Mouse (Mus musculus) neural tube, embryonic 14.5 days (tissue): ENCODE data around the gene Olfr1497. TPM values are rescaled to one million over a fixed set of nuclear protein-coding genes. Genes with fewer than 3 reads are reported as not detected.
"Not testable (repeated sequence)": the region's sequence is repeated elsewhere in the genome, so short reads cannot be mapped to it uniquely, and the experiment has no call there.

Experiments used
- ATAC-seq: fragments of 200-750 bp; cut with Nextera tagmentation; 2 replicates; pipeline ENCODE4 v1.8.0; 2017; ENCODE audit warnings: low read depth, mild to moderate bottlenecking, moderate TSS enrichment, moderate library complexity
- H3K27ac ChIP-seq: fragments of 300-500 bp; sonication (generic); 2 replicates; pipeline ENCODE4 v1.5.1; 2014; ENCODE audit warnings: low read depth, mild to moderate bottlenecking, control low read depth, low read length, moderate library complexity, mixed read lengths
- H3K27me3 ChIP-seq: fragments of 300-500 bp; sonication (generic); 2 replicates; pipeline ENCODE4 v1.6.1; 2014; ENCODE audit warnings: low read length; ENCODE audit not compliant: control insufficient read depth, insufficient read depth
- H3K36me3 ChIP-seq: fragments of 300-500 bp; sonication (generic); 2 replicates; pipeline ENCODE4 v1.6.1; 2014; ENCODE audit warnings: low read length, mixed read lengths; ENCODE audit not compliant: control insufficient read depth, insufficient read depth
- H3K4me1 ChIP-seq: fragments of 300-500 bp; sonication (generic); 2 replicates; pipeline ENCODE4 v1.6.1; 2014; ENCODE audit warnings: low read length; ENCODE audit not compliant: control insufficient read depth, insufficient read depth
- H3K4me2 ChIP-seq: fragments of 300-500 bp; sonication (generic); 2 replicates; pipeline ENCODE4 v1.6.1; 2014; ENCODE audit warnings: mild to moderate bottlenecking, low read depth, low read length, control low read depth
- H3K4me3 ChIP-seq: fragments of 300-500 bp; sonication (generic); 2 replicates; pipeline ENCODE4 v1.5.1; 2014; ENCODE audit warnings: low read depth, low read length, control low read depth, mixed read lengths
- H3K9ac ChIP-seq: fragments of 300-500 bp; sonication (generic); replicated peaks from 2 replicates; pipeline ENCODE4 v1.6.1; 2014; ENCODE audit warnings: low read depth, mild to moderate bottlenecking, control low read depth, low read length, mixed read lengths
- H3K9me3 ChIP-seq: fragments of 300-500 bp; sonication (generic); 2 replicates; pipeline ENCODE4 v1.6.1; 2016; ENCODE audit warnings: low read length; ENCODE audit not compliant: control insufficient read depth
- WGBS: fragments of 180-500 bp; shearing (Covaris S2); extraction: QIAGEN DNeasy Blood & Tissue Kit; methylation state at CpG from one replicate; pipeline ENCODE4 v1.1.7; 2014; 5-methylcytosine and 5-hydroxymethylcytosine counted together
- polyA plus RNA-seq: library from polyadenylated mRNA; unstranded; fragments of >200 nt; fragmentation: Nextera tagmentation; extraction: Ambion mirVana; gene quantifications from 2 replicates; pipeline ENCODE4 v1.2.1, GENCODE M21; 2014

The Olfr1497 gene
- polyA plus RNA-seq, result not detected in 2 replicates

GRCm38 (mm10) chr19:13798102-13798501 is at the start of gene Olfr1497:
Gene Olfr1497, minus strand, starts transcription at chr19:13798202.
- Histone ChIP-seq H3K9me3 (no peaks in the 10 kb centered on the region), H3K4me2 (no peak within 1 kb of the TSS), H3K4me1 (no peaks in the 10 kb centered on the region), H3K9ac (no peak within 1 kb of the TSS), H3K4me3 (no peak within 1 kb of the TSS), H3K27me3 (no peaks in the 10 kb centered on the region), H3K27ac (no peak within 1 kb of the TSS), H3K36me3 (no peaks in the 10 kb centered on the region)
- no peak for ATAC-seq

DNA sequence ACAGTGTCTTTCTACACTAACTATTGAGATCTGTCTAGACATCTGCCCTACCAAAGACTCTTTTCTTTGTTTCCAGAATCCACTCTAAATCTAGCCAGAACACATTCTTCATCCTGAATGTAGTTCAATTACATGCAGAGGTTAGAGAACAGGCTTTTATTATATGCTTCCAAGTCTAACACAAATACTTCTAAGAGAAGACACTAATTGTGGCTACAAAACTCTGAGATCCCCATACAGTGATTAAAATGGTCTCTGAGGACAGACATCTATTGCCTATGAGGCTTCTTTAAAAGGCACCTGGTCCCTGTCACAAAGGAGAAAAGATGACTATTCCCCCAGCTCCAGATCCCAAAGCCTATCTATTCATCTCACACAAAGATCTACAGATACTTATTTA is 32.4 kb upstream of the Olfr1497 start, which contains the start of gene Olfr1500:
Gene Olfr1500 (minus strand): TSS at position 101 of the 400 bp plus-strand sequence.
- Histone ChIP-seq H3K36me3 (no peaks in the 10 kb centered on the region), H3K27ac (no peak within 1 kb of the TSS), H3K9me3 (no peaks in the 10 kb centered on the region), H3K4me2 (no peak within 1 kb of the TSS), H3K4me3 (no peak within 1 kb of the TSS), H3K27me3 (no peaks in the 10 kb centered on the region), H3K9ac (no peak within 1 kb of the TSS), H3K4me1 (no peaks in the 10 kb centered on the region)
- no peak for ATAC-seq

DNA sequence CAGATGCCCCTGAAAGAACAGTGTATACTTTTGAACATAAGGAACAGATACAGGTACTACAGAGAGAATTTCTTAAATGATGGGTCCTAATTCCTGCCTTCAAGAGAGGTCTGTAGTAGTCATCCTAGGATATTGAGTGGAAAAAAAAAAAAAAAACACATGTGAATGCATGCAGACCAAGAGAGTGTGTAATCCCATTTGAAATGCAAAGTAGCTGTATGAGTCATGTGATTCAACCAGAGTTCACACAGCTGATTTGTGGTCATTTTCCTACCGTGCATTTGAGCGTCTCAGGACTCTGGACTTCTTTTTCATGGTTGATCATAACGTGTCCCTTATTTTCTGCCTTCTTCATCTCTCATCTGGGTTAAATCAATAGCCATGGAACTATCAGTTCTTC is 30.4 kb upstream of the Olfr1497 start:
- H3K4me3 ChIP-seq, result no peak overlapping the region
- H3K36me3 ChIP-seq, result no peaks in the 10 kb centered on the region
- 77% methylated on average over 3 of the region's 3 CpGs for WGBS
- ATAC-seq, result no peak
- no peaks in the 10 kb centered on the region for H3K9me3 ChIP-seq
- H3K9ac ChIP-seq, result no peak overlapping the region
- H3K27me3 ChIP-seq, result no peaks in the 10 kb centered on the region
- H3K4me2 ChIP-seq, result no peak overlapping the region
- H3K4me1 ChIP-seq, result no peaks in the 10 kb centered on the region
- no peak overlapping the region for H3K27ac ChIP-seq

- no peak overlapping the region for H3K4me2 ChIP-seq
- no peak overlapping the region for H3K4me3 ChIP-seq
- no peaks in the 10 kb centered on the region for H3K36me3 ChIP-seq
- no peaks in the 10 kb centered on the region for H3K27me3 ChIP-seq
- no peaks in the 10 kb centered on the region for H3K9me3 ChIP-seq
- no peak overlapping the region for H3K9ac ChIP-seq
- no peaks in the 10 kb centered on the region for H3K4me1 ChIP-seq
- no peak for ATAC-seq
- H3K27ac ChIP-seq, result no peak overlapping the region
- 67% methylated on average over 5 of the region's 5 CpGs for WGBS
Observed at GRCm38 (mm10) chr19:13820847-13821246, 22.8 kb upstream of the Olfr1497 start.

DNA sequence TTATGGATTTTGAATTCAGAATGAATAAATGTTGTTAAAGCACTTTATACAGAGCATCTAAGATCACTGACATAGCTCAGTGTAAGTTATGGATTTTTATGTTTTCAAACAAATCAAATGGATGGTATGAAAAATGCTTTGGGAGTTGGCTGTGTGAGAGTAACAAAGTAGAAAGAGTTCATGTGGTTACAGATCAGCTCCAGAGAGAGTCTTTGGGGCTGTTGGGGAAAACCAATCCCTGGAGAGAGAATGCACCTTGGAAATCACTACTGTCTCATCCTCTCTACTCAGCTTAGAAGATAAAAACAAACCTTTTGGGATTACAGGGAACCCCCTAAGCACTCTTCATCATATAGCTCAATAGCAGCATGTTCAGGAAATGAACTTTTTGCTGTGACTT is 21.3 kb upstream of the Olfr1497 start, which contains the start of gene Olfr1499:
Gene Olfr1499 (minus strand): TSS at position 101 of the 400 bp plus-strand sequence.
- no peak within 1 kb of the TSS for H3K27ac ChIP-seq
- H3K9ac ChIP-seq, result no peak within 1 kb of the TSS
- no peaks in the 10 kb centered on the region for H3K9me3 ChIP-seq
- no peak within 1 kb of the TSS for H3K4me2 ChIP-seq
- H3K36me3 ChIP-seq, result no peaks in the 10 kb centered on the region
- no peak for ATAC-seq
- no peaks in the 10 kb centered on the region for H3K27me3 ChIP-seq
- H3K4me1 ChIP-seq, result no peaks in the 10 kb centered on the region
- H3K4me3 ChIP-seq, result no peak within 1 kb of the TSS

GRCm38 (mm10) chr19:13818827-13819226 is 20.8 kb upstream of the Olfr1497 start:
- WGBS, result 33% methylated on average over 5 of the region's 5 CpGs
- no peaks in the 10 kb centered on the region for H3K9me3 ChIP-seq
- no peak overlapping the region for H3K9ac ChIP-seq
- no peak for ATAC-seq
- H3K27ac ChIP-seq, result no peak overlapping the region
- no peak overlapping the region for H3K4me2 ChIP-seq
- H3K4me3 ChIP-seq, result no peak overlapping the region
- no peaks in the 10 kb centered on the region for H3K4me1 ChIP-seq
- no peaks in the 10 kb centered on the region for H3K27me3 ChIP-seq
- no peaks in the 10 kb centered on the region for H3K36me3 ChIP-seq

GRCm38 (mm10) chr19:13812823-13813222 is 14.8 kb upstream of the Olfr1497 start:
- H3K9me3 ChIP-seq, result no peaks in the 10 kb centered on the region
- H3K9ac ChIP-seq, result no peak overlapping the region
- H3K27me3 ChIP-seq, result no peaks in the 10 kb centered on the region
- H3K27ac ChIP-seq, result no peak overlapping the region
- H3K4me1 ChIP-seq, result no peaks in the 10 kb centered on the region
- WGBS, result 56% methylated on average over 2 of the region's 2 CpGs
- no peak for ATAC-seq
- H3K4me3 ChIP-seq, result no peak overlapping the region
- H3K4me2 ChIP-seq, result no peak overlapping the region
- no peaks in the 10 kb centered on the region for H3K36me3 ChIP-seq

GRCm38 (mm10) chr19:13805486-13805885 is 7.5 kb upstream of the Olfr1497 start:
- H3K27me3 ChIP-seq, H3K9ac ChIP-seq, H3K36me3 ChIP-seq, H3K9me3 ChIP-seq, H3K4me2 ChIP-seq, ATAC-seq, H3K27ac ChIP-seq, H3K4me3 ChIP-seq, H3K4me1 ChIP-seq: not testable (repeated sequence)
- WGBS, result 76% methylated on average over 1 of the region's 1 CpGs

DNA sequence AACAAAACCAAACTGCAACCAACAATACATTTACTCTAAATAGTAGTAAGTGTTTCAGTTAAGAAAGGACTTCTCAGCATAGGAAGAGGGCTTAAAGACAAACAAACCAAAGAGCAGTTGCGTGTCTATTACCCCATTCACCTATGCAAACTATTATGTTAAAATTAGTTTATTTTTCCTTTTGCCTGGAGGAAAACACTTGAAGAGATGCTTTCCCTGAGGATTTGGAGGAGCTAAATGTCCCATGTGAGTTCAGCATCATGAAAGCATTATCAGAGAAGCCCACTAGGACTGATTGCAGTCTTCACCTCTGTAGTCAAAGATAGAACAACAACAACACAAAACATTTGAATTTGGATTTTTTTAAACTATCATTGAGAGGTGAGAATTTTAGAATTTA is 20.4 kb downstream of the Olfr1497 start, which contains the start of gene Olfr1496:
Gene Olfr1496 (plus strand): TSS at position 301 of the 400 bp plus-strand sequence.
- no peak within 1 kb of the TSS for H3K9ac ChIP-seq
- H3K27ac ChIP-seq, result no peak within 1 kb of the TSS
- H3K36me3 ChIP-seq, result no peaks in the 10 kb centered on the region
- no peak for ATAC-seq
- no peak within 1 kb of the TSS for H3K4me3 ChIP-seq
- WGBS, result 85% methylated on average over 1 of the region's 1 CpGs
- H3K4me2 ChIP-seq, result no peak within 1 kb of the TSS
- no peaks in the 10 kb centered on the region for H3K9me3 ChIP-seq
- H3K4me1 ChIP-seq, result no peaks in the 10 kb centered on the region
- H3K27me3 ChIP-seq, result no peaks in the 10 kb centered on the region
